Comparison of ENCODE assay signal across 18 mouse cellular contexts in genomic region chr2:115512891-115513290, GRCm38 (mm10).
DNase-seq lines count a peak whose midpoint lies in the region; ATAC-seq and TF ChIP-seq lines count a peak whose summit lies in the region.
"Had no signal": no experiment of that assay in that cellular context is flagged by ENCODE, and none has a peak within 500 bp of the region (broad histone marks: within the 10 kb centered on the region; RNA-seq: fewer than 3 reads in every experiment).

No protein-coding gene starts in this region.

- DNase-seq in heart, embryonic 10.5 days (ENCODE audit: low spot score): no peak
- DNase-seq in heart, postnatal 4 days: no peak
- DNase-seq in lung, embryonic 14.5 days: peak; percentile 52
- DNase-seq in lung, postnatal 14 days: no peak
- DNase-seq in stomach, postnatal 0 days (ENCODE audit: low spot score): no peak
- DNase-seq: B cell, adult 2 months; cerebellum, postnatal 10 days; gastrocnemius, adult 2 months; heart, adult 11 months; heart, postnatal 36 days; layer of hippocampus, postnatal 36 days; thymus, postnatal 25 days had no signal

- H3K9ac ChIP-seq in lung, embryonic 14.5 days: no peak overlapping the region
- H3K9ac ChIP-seq in intestine, postnatal 0 days (ENCODE audit: low read depth, low read length): no peak overlapping the region
- H3K9ac ChIP-seq in stomach, postnatal 0 days (ENCODE audit: low read length): no peak overlapping the region
- H3K9ac ChIP-seq: neural tube, embryonic 13.5 days had no signal

- H3K27ac ChIP-seq in heart, embryonic 10.5 days: peak overlapping the region; percentile 36; the same call in 1 of the 2 replicates
- peak overlapping the region; percentile 54; the same call in 1 of the 2 replicates for H3K27ac ChIP-seq in lung, embryonic 14.5 days (ENCODE audit: low read depth)
- H3K27ac ChIP-seq in intestine, postnatal 0 days (ENCODE audit: low read depth, low read length): no peak overlapping the region
- H3K27ac ChIP-seq in stomach, postnatal 0 days (replicated peaks): peak overlapping the region; percentile 59; the same call in 1 of the 2 replicates
- H3K27ac ChIP-seq: gastrocnemius, adult 2 months; hindbrain, postnatal 0 days; neural tube, embryonic 13.5 days had no signal

- no peaks in the 10 kb centered on the region for H3K9me3 ChIP-seq in heart, embryonic 10.5 days
- no peaks in the 10 kb centered on the region for H3K9me3 ChIP-seq in lung, embryonic 14.5 days (ENCODE audit: low read depth, low read length)
- no peaks in the 10 kb centered on the region for H3K9me3 ChIP-seq in intestine, postnatal 0 days (ENCODE audit: control insufficient read depth)
- H3K9me3 ChIP-seq in stomach, postnatal 0 days (ENCODE audit: control insufficient read depth, low read length): no peaks in the 10 kb centered on the region
- H3K9me3 ChIP-seq: embryonic facial prominence, embryonic 10.5 days; neural tube, embryonic 13.5 days had no signal

- no peak for TF ChIP-seq EP300 in stomach, postnatal 0 days (optimal IDR thresholded peaks at IDR 0.05)

- no peak for ATAC-seq in lung, embryonic 14.5 days (ENCODE audit: insufficient read depth)
- no peak for ATAC-seq in intestine, postnatal 0 days
- no peak for ATAC-seq in stomach, postnatal 0 days (ENCODE audit: low FRiP score, low TSS enrichment)
- ATAC-seq in megakaryocyte progenitor cell, adult 5-6 weeks (replicated peaks; ENCODE audit: poor library complexity): no peak
- ATAC-seq: hindbrain, postnatal 0 days; Patski had no signal

- WGBS in heart, embryonic 10.5 days: 72% methylated on average over 8 of the region's 8 CpGs
- WGBS in lung, embryonic 14.5 days: 27% methylated on average over 8 of the region's 8 CpGs
- 36% methylated on average over 8 of the region's 8 CpGs for WGBS in intestine, postnatal 0 days
- WGBS in stomach, postnatal 0 days: 38% methylated on average over 8 of the region's 8 CpGs

- H3K27me3 ChIP-seq in heart, embryonic 10.5 days (ENCODE audit: insufficient read depth, poor library complexity, severe bottlenecking): no peaks in the 10 kb centered on the region
- no peaks in the 10 kb centered on the region for H3K27me3 ChIP-seq in lung, embryonic 14.5 days (ENCODE audit: insufficient read depth, low read length)
- no peaks in the 10 kb centered on the region for H3K27me3 ChIP-seq in intestine, postnatal 0 days (replicated peaks; ENCODE audit: control insufficient read depth, insufficient read depth, low read length)
- no peaks in the 10 kb centered on the region for H3K27me3 ChIP-seq in stomach, postnatal 0 days (ENCODE audit: control insufficient read depth, insufficient read depth, low read length)
- H3K27me3 ChIP-seq: Patski had no signal

- H3K4me1 ChIP-seq in heart, embryonic 10.5 days: peaks cover 18% of the 10 kb centered on the region
- peaks cover 6% of the 10 kb centered on the region; the same call in 1 of the 2 replicates for H3K4me1 ChIP-seq in lung, embryonic 14.5 days (ENCODE audit: insufficient read depth)
- no peaks in the 10 kb centered on the region for H3K4me1 ChIP-seq in intestine, postnatal 0 days (replicated peaks; ENCODE audit: control insufficient read depth, insufficient read depth, low read length)
- no peaks in the 10 kb centered on the region; the same call in 1 of the 2 replicates for H3K4me1 ChIP-seq in stomach, postnatal 0 days (replicated peaks; ENCODE audit: control insufficient read depth, insufficient read depth)

- H3K36me3 ChIP-seq in heart, embryonic 10.5 days: no peaks in the 10 kb centered on the region
- no peaks in the 10 kb centered on the region for H3K36me3 ChIP-seq in lung, embryonic 14.5 days (ENCODE audit: insufficient read depth)
- H3K36me3 ChIP-seq in intestine, postnatal 0 days (ENCODE audit: control insufficient read depth, insufficient read depth): no peaks in the 10 kb centered on the region
- no peaks in the 10 kb centered on the region for H3K36me3 ChIP-seq in stomach, postnatal 0 days (ENCODE audit: control insufficient read depth, insufficient read depth, low read length)
- H3K36me3 ChIP-seq: embryonic facial prominence, embryonic 10.5 days; neural tube, embryonic 13.5 days had no signal

- no peak overlapping the region for H3K4me3 ChIP-seq in heart, embryonic 10.5 days
- no peak overlapping the region for H3K4me3 ChIP-seq in lung, embryonic 14.5 days (ENCODE audit: low read depth, low read length)
- no peak overlapping the region for H3K4me3 ChIP-seq in intestine, postnatal 0 days (ENCODE audit: low read depth, low read length)
- H3K4me3 ChIP-seq in stomach, postnatal 0 days (ENCODE audit: low read depth, low read length): no peak overlapping the region
- H3K4me3 ChIP-seq: embryonic facial prominence, embryonic 10.5 days; gastrocnemius, adult 2 months; neural tube, embryonic 13.5 days had no signal

- TF ChIP-seq CTCF in lung, embryonic 14.5 days (IDR thresholded peaks at IDR 0.05; ENCODE audit: low read depth): no peak
- no peak for TF ChIP-seq CTCF in intestine, postnatal 0 days (IDR thresholded peaks at IDR 0.05; ENCODE audit: low read depth)
- TF ChIP-seq CTCF in stomach, postnatal 0 days (IDR thresholded peaks at IDR 0.05; ENCODE audit: low read depth): no peak

- H3K4me2 ChIP-seq in lung, embryonic 14.5 days: peak overlapping the region; percentile 45
- peak overlapping the region; percentile 10; the same call in 1 of the 2 replicates for H3K4me2 ChIP-seq in intestine, postnatal 0 days (replicated peaks; ENCODE audit: low read depth)
- no peak overlapping the region; the same call in 1 of the 2 replicates for H3K4me2 ChIP-seq in stomach, postnatal 0 days (replicated peaks; ENCODE audit: low read depth)
- H3K4me2 ChIP-seq: neural tube, embryonic 13.5 days had no signal
